8 mouse cellular contexts compared by ENCODE assay signal in genomic region chr13:100616181-100617087, GRCm38 (mm10). TPM values are rescaled to one million over a fixed set of nuclear protein-coding genes. Genes with fewer than 3 reads are reported as not detected.
DNase-seq lines count a peak whose midpoint lies in the region; ATAC-seq and TF ChIP-seq lines count a peak whose summit lies in the region.

TSS of gene Marveld2 (minus strand) at chr13:100616971.

- peak within 1 kb of the TSS; percentile 71 for H3K4me2 ChIP-seq in lung, embryonic 16.5 days (ENCODE audit: low read depth, low read length)

- peaks cover 9% of the 10 kb centered on the region; the same call in 1 of the 2 replicates for H3K36me3 ChIP-seq in lung, embryonic 16.5 days (ENCODE audit: control insufficient read depth, insufficient read depth, low read length)

- peak; percentile 81 for DNase-seq in brain, adult 2 months (ENCODE audit: low read depth, low spot score)
- DNase-seq in heart, postnatal 36 days: peak; percentile 26 to 29
- peak; percentile 72 to 84 for DNase-seq in kidney, postnatal 4 days
- DNase-seq in thymus, postnatal 14 days: peak; percentile 55

- 0 out of 2 replicates have a peak, but pooled peaks cover 2% of the 10 kb centered on the region for H3K4me1 ChIP-seq in lung, embryonic 16.5 days (replicated peaks; ENCODE audit: control insufficient read depth, insufficient read depth, low read length)
- peaks cover 7% of the 10 kb centered on the region; the same call in 1 of the 2 replicates for H3K4me1 ChIP-seq in olfactory bulb, adult 2 months (ENCODE audit: control insufficient read depth, insufficient read depth, low read length)

- TF ChIP-seq CTCF in olfactory bulb, adult 2 months (IDR thresholded peaks at IDR 0.05; ENCODE audit: insufficient read depth, low read depth, low read length): no peak

- WGBS in lung, embryonic 16.5 days: 3% methylated on average over 71 of the region's 77 CpGs
- 26% methylated on average over 76 of the region's 77 CpGs for WGBS in olfactory bulb, adult 2 months

- ATAC-seq in CD4-positive, CD25-positive, alpha-beta regulatory T cell, adult 4 months: peak; percentile 81
- peak; percentile 87 for ATAC-seq in erythroid progenitor cell, adult 5-6 weeks (replicated peaks; ENCODE audit: low FRiP score, poor library complexity, severe bottlenecking)
- ATAC-seq in lung, embryonic 16.5 days (ENCODE audit: low read depth): peak; percentile 94

- H3K9ac ChIP-seq in lung, embryonic 16.5 days (ENCODE audit: low read length): peak within 1 kb of the TSS; percentile 76

- intact Hi-C loops in heart, postnatal 36 days (cut with DNase I): no loop called here

- no peak for TF ChIP-seq POLR2A in olfactory bulb, adult 2 months (IDR thresholded peaks at IDR 0.05; ENCODE audit: insufficient read depth, low read depth, low read length)

- H3K4me3 ChIP-seq in lung, embryonic 16.5 days (ENCODE audit: low read length): peak within 1 kb of the TSS; percentile 66
- H3K4me3 ChIP-seq in olfactory bulb, adult 2 months (ENCODE audit: insufficient read depth, low read depth, low read length): peak within 1 kb of the TSS; percentile 37

- H3K27ac ChIP-seq in lung, embryonic 16.5 days (ENCODE audit: low read length): peak within 1 kb of the TSS; percentile 87
- H3K27ac ChIP-seq in olfactory bulb, adult 2 months (ENCODE audit: insufficient read depth, low read depth, low read length): no peak within 1 kb of the TSS

- no peaks in the 10 kb centered on the region for H3K9me3 ChIP-seq in lung, embryonic 16.5 days (ENCODE audit: control insufficient read depth, low read length)

- peaks cover 2% of the 10 kb centered on the region; the same call in 1 of the 2 replicates for H3K27me3 ChIP-seq in lung, embryonic 16.5 days (ENCODE audit: control insufficient read depth, insufficient read depth, low read depth, low read length)

RNA-seq across cellular contexts. Expression of gene Marveld2, which starts in this region (rescaled TPM):
- 1 to 10 TPM; 4.5 to 8.1 TPM for polyA plus RNA-seq in CD4-positive, CD25-positive, alpha-beta regulatory T cell, adult 4 months (2017; shearing (Covaris generic))
- not detected in 2 replicates for total RNA-seq in erythroid progenitor cell, adult 5-6 weeks (2015; ENCODE audit: low replicate concordance)
- total RNA-seq in erythroid progenitor cell, adult 5-6 weeks (2017; ENCODE audit: low replicate concordance): 0.39 and 1.1 TPM in 2 replicates
- under 1 TPM; 0.28 to 0.84 TPM for total RNA-seq in heart, postnatal 36 days (2021)
- 12.0 TPM in 2 replicates for polyA plus RNA-seq in lung, embryonic 16.5 days (2015; fragmentation: Nextera tagmentation; extraction: Ambion mirVana)
- not detected in 2 replicates for polyA plus RNA-seq in olfactory bulb, adult 2 months (2012; ENCODE audit: insufficient read depth, insufficient read length, low replicate concordance, missing spikeins)

Comparison
In these comparisons a context has a peak if more than half of its experiments do, and no peak if none do; other contexts are left out.
1. Peak in DNase-seq in heart, postnatal 36 days; RNA of the gene not detected or under 1 TPM.
2. DNase-seq: peak in every context shown above with its lines; median percentile 81 in brain, adult 2 months; 78 in kidney, postnatal 4 days; 55 in thymus, postnatal 14 days; 28 in heart, postnatal 36 days.